Comparison of ENCODE assay signal across 19 mouse cellular contexts in the genomic region with DNA sequence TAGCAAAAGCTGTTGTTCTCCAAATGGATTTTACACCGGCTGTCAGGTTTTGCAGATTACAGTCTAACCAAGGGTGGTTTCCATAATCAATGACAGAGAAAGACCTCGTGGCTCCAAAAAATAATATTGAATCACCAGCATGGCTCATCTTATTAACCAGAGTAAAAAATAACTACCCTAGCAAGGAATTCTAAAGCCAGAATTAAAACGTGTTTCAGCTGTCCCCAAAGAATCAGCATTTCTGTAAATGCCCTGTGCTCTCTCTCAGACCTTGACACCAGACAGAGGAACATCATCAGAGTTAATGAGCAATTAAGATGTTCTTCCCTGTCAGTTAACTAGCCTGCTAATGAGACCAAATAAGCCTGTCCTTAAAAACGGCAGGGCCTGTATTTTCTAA.
DNase-seq lines count a peak whose midpoint lies in the region; ATAC-seq and TF ChIP-seq lines count a peak whose summit lies in the region.
"Had no signal": no experiment of that assay in that cellular context is flagged by ENCODE, and none has a peak within 500 bp of the region (broad histone marks: within the 10 kb centered on the region; RNA-seq: fewer than 3 reads in every experiment).

No protein-coding gene starts in this region.

- no peak for DNase-seq in forebrain, embryonic 11.5 days (ENCODE audit: low spot score)
- no peak for DNase-seq in forebrain, postnatal 0 days
- DNase-seq in heart, adult 11 months: peak; percentile 12
- DNase-seq in heart, postnatal 36 days: no peak
- peak; percentile 67 for DNase-seq in kidney, adult 2 months
- no peak for DNase-seq in kidney, postnatal 10 days
- peak; percentile 12 for DNase-seq in kidney, postnatal 14 days
- DNase-seq: adrenal gland, adult 8-10 months; adrenal gland, postnatal 25 days; cerebellum, adult 18-20 months; cerebellum, adult 9-10 months; cerebellum, postnatal 14 days; gastrocnemius, postnatal 10 days; gastrocnemius, postnatal 36 days had no signal

- H3K4me2 ChIP-seq in forebrain, embryonic 11.5 days (ENCODE audit: low read depth, low read length, severe bottlenecking): no peak overlapping the region
- no peak overlapping the region for H3K4me2 ChIP-seq in forebrain, postnatal 0 days (ENCODE audit: low read depth)
- no peak overlapping the region for H3K4me2 ChIP-seq in kidney, embryonic 15.5 days
- H3K4me2 ChIP-seq: heart, embryonic 11.5 days; hindbrain, embryonic 15.5 days had no signal

- TF ChIP-seq POLR2A in kidney, adult 2 months (IDR thresholded peaks at IDR 0.05; ENCODE audit: low read depth, low read length): no peak

- no peaks in the 10 kb centered on the region for H3K9me3 ChIP-seq in forebrain, embryonic 11.5 days (ENCODE audit: control insufficient read depth, low read length)
- no peaks in the 10 kb centered on the region for H3K9me3 ChIP-seq in forebrain, postnatal 0 days (ENCODE audit: low read length)
- no peaks in the 10 kb centered on the region for H3K9me3 ChIP-seq in kidney, embryonic 15.5 days (replicated peaks)
- H3K9me3 ChIP-seq: forebrain, embryonic 10.5 days; hindbrain, embryonic 15.5 days had no signal

- ATAC-seq in forebrain, embryonic 11.5 days (replicated peaks; ENCODE audit: low FRiP score): 0 out of 2 replicates have a peak, but pooled peaks have one; percentile 24
- no peak for ATAC-seq in forebrain, postnatal 0 days
- no peak for ATAC-seq in kidney, embryonic 15.5 days (replicated peaks; ENCODE audit: low FRiP score)
- ATAC-seq: activated CD4-positive, CD25-positive, alpha-beta regulatory T cell, adult 4 months had no signal

- TF ChIP-seq CTCF in forebrain, postnatal 0 days (IDR thresholded peaks at IDR 0.05; ENCODE audit: low read depth): no peak
- no peak for TF ChIP-seq CTCF in kidney, adult 2 months (conservative IDR thresholded peaks at IDR 0.05; ENCODE audit: insufficient read depth, insufficient read length, low read depth, low read length)

- H3K27ac ChIP-seq in forebrain, embryonic 11.5 days (ENCODE audit: low read depth, low read length): no peak overlapping the region; the same call in 1 of the 2 replicates
- no peak overlapping the region for H3K27ac ChIP-seq in forebrain, postnatal 0 days (ENCODE audit: low read depth, low read length)
- no peak overlapping the region; the same call in 1 of the 2 replicates for H3K27ac ChIP-seq in kidney, adult 2 months (ENCODE audit: insufficient read depth, low read depth, low read length)
- no peak overlapping the region for H3K27ac ChIP-seq in kidney, embryonic 15.5 days
- H3K27ac ChIP-seq: forebrain, embryonic 10.5 days; hindbrain, embryonic 15.5 days had no signal

- no peak overlapping the region for H3K9ac ChIP-seq in forebrain, embryonic 11.5 days (ENCODE audit: low read length)
- no peak overlapping the region for H3K9ac ChIP-seq in forebrain, postnatal 0 days
- no peak overlapping the region for H3K9ac ChIP-seq in kidney, embryonic 15.5 days
- H3K9ac ChIP-seq: hindbrain, embryonic 15.5 days had no signal

- no peak overlapping the region for H3K4me3 ChIP-seq in forebrain, embryonic 11.5 days (ENCODE audit: low read depth, low read length)
- H3K4me3 ChIP-seq in forebrain, postnatal 0 days (ENCODE audit: low read depth, low read length): no peak overlapping the region
- no peak overlapping the region for H3K4me3 ChIP-seq in kidney, adult 2 months (ENCODE audit: insufficient read depth, low read depth, low read length)
- no peak overlapping the region for H3K4me3 ChIP-seq in kidney, embryonic 15.5 days (replicated peaks)
- H3K4me3 ChIP-seq: forebrain, embryonic 10.5 days; hindbrain, embryonic 15.5 days had no signal

- intact Hi-C loops in heart, postnatal 36 days (cut with DNase I): no loop called here

- H3K36me3 ChIP-seq in forebrain, embryonic 11.5 days (ENCODE audit: control insufficient read depth, insufficient read depth, low read length): no peaks in the 10 kb centered on the region
- H3K36me3 ChIP-seq in forebrain, postnatal 0 days (ENCODE audit: insufficient read depth): no peaks in the 10 kb centered on the region
- H3K36me3 ChIP-seq in kidney, adult 2 months (ENCODE audit: control insufficient read depth, insufficient read depth, low read length): no peaks in the 10 kb centered on the region
- H3K36me3 ChIP-seq in kidney, embryonic 15.5 days: no peaks in the 10 kb centered on the region
- H3K36me3 ChIP-seq: forebrain, embryonic 10.5 days; hindbrain, embryonic 15.5 days had no signal

- no peaks in the 10 kb centered on the region; the same call in 1 of the 2 replicates for H3K4me1 ChIP-seq in forebrain, embryonic 11.5 days (replicated peaks; ENCODE audit: control insufficient read depth, insufficient read depth, low read length)
- H3K4me1 ChIP-seq in forebrain, postnatal 0 days (ENCODE audit: insufficient read depth): no peaks in the 10 kb centered on the region
- H3K4me1 ChIP-seq in kidney, adult 2 months (ENCODE audit: control insufficient read depth, insufficient read depth, low read length): peaks cover 4% of the 10 kb centered on the region; the same call in 1 of the 2 replicates
- no peaks in the 10 kb centered on the region for H3K4me1 ChIP-seq in kidney, embryonic 15.5 days
- H3K4me1 ChIP-seq: forebrain, embryonic 10.5 days; hindbrain, embryonic 15.5 days had no signal

- WGBS in forebrain, embryonic 11.5 days: 55% methylated on average over 4 of the region's 4 CpGs
- 29% methylated on average over 4 of the region's 4 CpGs for WGBS in forebrain, postnatal 0 days
- 39% methylated on average over 4 of the region's 4 CpGs for WGBS in kidney, adult 2 months
- WGBS in kidney, embryonic 15.5 days: 64% methylated on average over 4 of the region's 4 CpGs

- H3K27me3 ChIP-seq in forebrain, embryonic 11.5 days (ENCODE audit: control insufficient read depth, insufficient read depth, low read length): no peaks in the 10 kb centered on the region
- H3K27me3 ChIP-seq in forebrain, postnatal 0 days (ENCODE audit: insufficient read depth, low read length): no peaks in the 10 kb centered on the region
- H3K27me3 ChIP-seq in kidney, adult 2 months (replicated peaks; ENCODE audit: control insufficient read depth, insufficient read depth, low read length): no peaks in the 10 kb centered on the region
- H3K27me3 ChIP-seq in kidney, embryonic 15.5 days: no peaks in the 10 kb centered on the region
- H3K27me3 ChIP-seq: hindbrain, embryonic 15.5 days had no signal

Comparison
In these comparisons a context has a peak if more than half of its experiments do, and no peak if none do; other contexts are left out.
1. DNase-seq: peak in heart, adult 11 months (single experiment), kidney, adult 2 months (single experiment) and kidney, postnatal 14 days (single experiment); none in forebrain, embryonic 11.5 days (single experiment), forebrain, postnatal 0 days (single experiment), heart, postnatal 36 days (0 of 2) and kidney, postnatal 10 days (single experiment).